Mouse (Mus musculus) bone marrow, adult 2 months (tissue): ENCODE measurements around the gene Cd209g.

ENCODE experiments used
- CTCF ChIP-seq: fragments of 200-500 bp; IDR thresholded peaks from 2 replicates; pipeline ENCODE4 v1.5.1; 2011; ENCODE audit warnings: low read length, control low read depth; ENCODE audit not compliant: control insufficient read depth, insufficient read depth
- POLR2A ChIP-seq: fragments of 200-500 bp; IDR thresholded peaks from 2 replicates; pipeline ENCODE4 v1.6.1; 2011; ENCODE audit warnings: low read depth, mild to moderate bottlenecking, control low read depth, low read length, borderline replicate concordance; ENCODE audit not compliant: control insufficient read depth

GRCm38 (mm10) chr8:4165176-4165851, 31.4 kb downstream of the Cd209g start:
- TF ChIP-seq CTCF (no peak), POLR2A (no peak)
